Mouse (Mus musculus) right cerebral cortex, postnatal 36 days (tissue): ENCODE data around the gene Olfr799.

Experiments
- DNase-seq, 2 experiments: peaks; one replicate each; pipeline ENCODE4 v3.0.0; 2022; ENCODE audit warnings: low spot score in 2 of 2, mixed read lengths in 1 of 2

Olfr799 gene

GRCm38 (mm10) chr10:129637184-129637583 lies at the start of gene Olfr799:
Gene Olfr799 (plus strand): TSS chr10:129637484.
- DNase-seq: no peak

GRCm38 (mm10) chr10:129612470-129612869 lies 24.8 kb upstream of the Olfr799 start, which contains the start of gene Olfr796:
Gene Olfr796 (minus strand): TSS chr10:129612570.
- DNase-seq: no peak

GRCm38 (mm10) chr10:129621724-129622123 lies 15.6 kb upstream of the Olfr799 start:
- DNase-seq: no peak

- DNase-seq: no peak
Observed at GRCm38 (mm10) chr10:129623251-129623650, 14.0 kb upstream of the Olfr799 start.

- DNase-seq: no peak
Observed at GRCm38 (mm10) chr10:129627834-129628233, 9.4 kb upstream of the Olfr799 start, which contains the start of gene Olfr798. Gene Olfr798 (minus strand): TSS chr10:129627934.

GRCm38 (mm10) chr10:129651763-129652162 lies 14.5 kb downstream of the Olfr799 start:
- DNase-seq: no peak

- no peak for DNase-seq
Observed at GRCm38 (mm10) chr10:129657394-129657793, 20.1 kb downstream of the Olfr799 start, which contains the start of gene Olfr800. Gene Olfr800 (plus strand): TSS chr10:129657694.

- DNase-seq: no peak
Observed at GRCm38 (mm10) chr10:129673765-129674164, 36.5 kb downstream of the Olfr799 start, which contains the start of gene Olfr801. Gene Olfr801 (minus strand): TSS chr10:129673865.

- no peak for DNase-seq
Observed at GRCm38 (mm10) chr10:129688069-129688468, 50.8 kb downstream of the Olfr799 start, which contains the start of gene Olfr802. Gene Olfr802 (minus strand): TSS chr10:129688169.

GRCm38 (mm10) chr10:129694186-129694585 lies 56.9 kb downstream of the Olfr799 start, which contains the start of gene Olfr803:
Gene Olfr803 (minus strand): TSS chr10:129694286.
- no peak for DNase-seq
